Mouse (Mus musculus): ENCODE data around the gene Dusp15. TPM values are rescaled to one million over a fixed set of nuclear protein-coding genes. Genes with fewer than 3 reads are reported as not detected.

Dusp15 gene
- polyA plus RNA-seq (2015; fragmentation: Illumina TruSeq; extraction: RNeasy Lipid Tissue Mini Kit (QIAGEN cat#74804); ENCODE audit: low read depth, low replicate concordance) = 19.3 TPM

DNA sequence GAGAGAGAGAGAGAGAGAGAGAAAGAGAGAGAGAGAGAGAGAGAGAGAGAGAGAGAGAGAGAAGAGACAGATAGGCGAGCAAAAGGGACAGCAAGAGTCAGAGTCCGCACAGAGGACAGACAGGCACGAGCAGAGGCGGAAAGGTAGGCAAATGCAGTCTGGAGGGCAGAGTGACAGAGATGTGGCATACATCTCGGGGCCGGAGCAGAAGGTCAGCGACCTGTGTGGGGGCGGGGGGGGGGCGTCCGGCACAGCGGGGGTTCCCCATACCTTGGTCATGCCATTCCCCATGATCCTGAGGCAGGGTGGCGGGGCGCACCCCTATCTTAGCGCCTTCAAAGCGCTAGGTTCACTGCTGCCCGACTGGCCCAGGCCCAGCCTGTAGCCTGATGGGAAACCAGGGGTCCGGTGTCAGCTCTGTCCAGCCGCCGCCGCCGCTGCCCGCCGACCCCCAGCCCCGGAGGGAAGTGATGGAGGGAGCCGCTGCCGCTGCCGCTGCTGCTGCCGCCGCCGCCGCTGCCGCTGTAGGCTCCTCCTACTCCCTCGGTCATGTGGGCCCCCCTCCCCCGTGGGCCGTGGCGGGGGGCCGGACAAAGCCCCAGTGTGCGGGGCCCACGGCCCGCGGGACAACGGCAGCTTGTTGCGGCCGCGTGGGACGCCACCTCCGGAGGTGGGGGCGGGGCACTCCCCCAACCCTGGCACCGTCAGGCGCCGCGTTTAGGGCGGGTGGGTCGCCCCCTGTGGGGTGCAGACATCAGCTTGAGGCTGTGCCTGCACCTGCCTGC lies at the start of gene Dusp15:
TSS of gene Dusp15 (minus strand) at position 634 of the 785 bp plus-strand sequence.

DNA sequence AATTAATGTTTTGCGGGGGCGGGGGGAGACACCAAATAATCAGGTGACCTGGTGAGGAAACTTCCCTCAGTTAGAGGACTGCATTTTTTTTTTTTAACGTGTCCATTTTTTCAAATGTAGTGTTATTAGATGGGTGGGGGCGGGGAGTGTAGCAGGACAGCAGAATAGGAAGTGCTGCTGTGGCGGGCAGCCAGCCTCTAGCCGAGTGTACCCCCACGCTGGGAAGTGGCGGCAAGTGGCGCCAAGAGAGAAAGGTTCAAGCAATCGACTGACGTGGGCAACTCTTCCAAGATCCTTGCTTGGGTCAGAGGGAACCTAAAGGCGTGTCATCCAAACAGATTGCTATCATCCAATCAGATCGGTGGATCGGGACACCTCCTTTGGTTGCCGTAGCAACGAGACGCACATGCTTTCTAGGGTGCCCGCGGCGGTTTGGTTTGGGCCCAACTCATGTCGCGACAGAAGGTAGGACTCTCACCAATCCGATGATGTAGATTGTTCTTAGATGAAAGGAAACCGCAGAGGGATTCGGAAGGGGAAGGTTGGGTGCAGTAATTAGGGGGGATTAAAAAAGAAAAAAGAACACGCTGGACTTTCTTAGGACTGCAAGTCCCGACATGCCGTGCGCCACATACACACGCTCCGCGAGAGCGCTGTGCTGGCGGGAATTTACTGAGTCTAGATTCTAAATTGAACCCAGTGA lies 10.7 kb upstream of the Dusp15 start, which contains the start of gene Ttll9:
TSS of gene Ttll9 (plus strand) at position 395 of the 703 bp plus-strand sequence.

GRCm38 (mm10) chr2:152933048-152933447 lies 18.4 kb downstream of the Dusp15 start, which contains the start of gene Foxs1:
Gene Foxs1 (minus strand): TSS chr2:152933208.

DNA sequence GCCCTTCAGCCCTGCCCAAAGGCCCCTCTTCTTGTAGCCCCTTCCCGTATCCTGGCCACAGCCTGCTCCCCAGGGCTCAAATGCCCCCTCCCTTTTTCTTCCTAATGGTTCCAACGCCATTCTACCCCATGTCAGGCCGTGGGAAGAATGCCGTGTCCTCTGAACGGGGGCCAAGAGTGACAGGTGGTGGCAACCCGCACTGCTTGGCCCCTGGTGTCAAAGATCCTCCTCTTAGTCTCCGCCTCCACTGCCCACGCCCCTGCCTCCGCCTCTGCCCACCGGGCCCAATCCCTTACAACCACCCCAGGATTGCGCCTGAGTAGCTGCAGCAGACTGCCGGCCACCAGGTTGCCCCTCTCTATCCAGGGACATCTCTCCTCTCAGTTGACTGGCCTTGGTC lies 40.5 kb downstream of the Dusp15 start, which contains the start of gene Mylk2:
TSS of gene Mylk2 (plus strand) at position 322 of the 400 bp plus-strand sequence.

Other genes starting within 250 kb of the Dusp15 start
- gene Id1, start 215.4 kb downstream of the Dusp15 start, polyA plus RNA-seq (2015; fragmentation: Illumina TruSeq; extraction: RNeasy Lipid Tissue Mini Kit (QIAGEN cat#74804); ENCODE audit: low read depth, low replicate concordance) = 27.4 TPM
- 7.2 TPM for gene Cox4i2, start 197.5 kb downstream of the Dusp15 start, polyA plus RNA-seq (2015; fragmentation: Illumina TruSeq; extraction: RNeasy Lipid Tissue Mini Kit (QIAGEN cat#74804); ENCODE audit: low read depth, low replicate concordance)
- gene Bcl2l1, start 120.0 kb downstream of the Dusp15 start, polyA plus RNA-seq (2015; fragmentation: Illumina TruSeq; extraction: RNeasy Lipid Tissue Mini Kit (QIAGEN cat#74804); ENCODE audit: low read depth, low replicate concordance) = 113 TPM
- 1.4 TPM for gene Tpx2, start 103.7 kb downstream of the Dusp15 start, polyA plus RNA-seq (2015; fragmentation: Illumina TruSeq; extraction: RNeasy Lipid Tissue Mini Kit (QIAGEN cat#74804); ENCODE audit: low read depth, low replicate concordance)
- gene Mylk2, start 40.3 kb downstream of the Dusp15 start, polyA plus RNA-seq (2015; fragmentation: Illumina TruSeq; extraction: RNeasy Lipid Tissue Mini Kit (QIAGEN cat#74804); ENCODE audit: low read depth, low replicate concordance) = not detected
- 1.3 TPM for gene Foxs1, start 18.5 kb downstream of the Dusp15 start, polyA plus RNA-seq (2015; fragmentation: Illumina TruSeq; extraction: RNeasy Lipid Tissue Mini Kit (QIAGEN cat#74804); ENCODE audit: low read depth, low replicate concordance)
- gene Ttll9, start 10.8 kb upstream of the Dusp15 start, polyA plus RNA-seq (2015; fragmentation: Illumina TruSeq; extraction: RNeasy Lipid Tissue Mini Kit (QIAGEN cat#74804); ENCODE audit: low read depth, low replicate concordance) = 2.4 TPM
- 93.5 TPM for gene Pdrg1, start 63.7 kb upstream of the Dusp15 start, polyA plus RNA-seq (2015; fragmentation: Illumina TruSeq; extraction: RNeasy Lipid Tissue Mini Kit (QIAGEN cat#74804); ENCODE audit: low read depth, low replicate concordance)
- gene Xkr7, start 80.2 kb upstream of the Dusp15 start, polyA plus RNA-seq (2015; fragmentation: Illumina TruSeq; extraction: RNeasy Lipid Tissue Mini Kit (QIAGEN cat#74804); ENCODE audit: low read depth, low replicate concordance) = 1.4 TPM
- gene Ccm2l, start 114.3 kb upstream of the Dusp15 start, polyA plus RNA-seq (2015; fragmentation: Illumina TruSeq; extraction: RNeasy Lipid Tissue Mini Kit (QIAGEN cat#74804); ENCODE audit: low read depth, low replicate concordance) = 3.7 TPM
- gene Hck, start 156.8 kb upstream of the Dusp15 start, polyA plus RNA-seq (2015; fragmentation: Illumina TruSeq; extraction: RNeasy Lipid Tissue Mini Kit (QIAGEN cat#74804); ENCODE audit: low read depth, low replicate concordance) = 2.5 TPM
- gene Tm9sf4, start 209.6 kb upstream of the Dusp15 start, polyA plus RNA-seq (2015; fragmentation: Illumina TruSeq; extraction: RNeasy Lipid Tissue Mini Kit (QIAGEN cat#74804); ENCODE audit: low read depth, low replicate concordance) = 69.2 TPM

Measured in brain, adult 10 weeks (tissue).